Mouse (Mus musculus) CD4-positive, CD25-positive, alpha-beta regulatory T cell, adult 2 months (primary cell): ENCODE data around the gene Acadvl.

ENCODE experiments used
- DNase-seq: peaks from one replicate; pipeline ENCODE4 v3.0.0-alpha.2; 2012; ENCODE audit warnings: low read depth, low spot score

The Acadvl gene

GRCm38 (mm10) chr11:70005521-70005920 lies 9.7 kb downstream of the Acadvl start:
- DNase-seq: peak; percentile 72

- DNase-seq: no peak
Measured at GRCm38 (mm10) chr11:70002471-70002870, 12.7 kb downstream of the Acadvl start.

DNA sequence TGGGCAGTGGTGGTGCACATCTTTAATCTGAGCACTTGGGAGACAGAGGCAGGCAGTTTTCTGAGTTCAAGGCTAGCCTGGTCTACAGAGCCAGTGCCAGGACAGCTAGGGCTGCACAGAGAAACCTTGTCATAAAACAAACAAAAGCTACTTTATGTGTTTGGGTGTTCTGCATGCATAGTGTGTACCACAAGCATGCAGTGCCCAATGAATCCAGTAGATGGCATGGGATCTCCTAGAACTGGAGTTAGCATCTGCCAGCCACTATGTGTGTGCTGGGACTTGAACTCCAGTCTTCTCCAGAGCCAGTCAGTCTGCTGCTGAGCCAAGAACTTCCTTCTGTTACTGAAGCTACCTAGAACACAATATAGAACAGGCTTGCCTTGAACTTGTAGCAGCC lies 13.3 kb downstream of the Acadvl start:
- DNase-seq: peak; percentile 79

- DNase-seq: no peak
Measured at GRCm38 (mm10) chr11:70001159-70001558, 14.1 kb downstream of the Acadvl start.

DNA sequence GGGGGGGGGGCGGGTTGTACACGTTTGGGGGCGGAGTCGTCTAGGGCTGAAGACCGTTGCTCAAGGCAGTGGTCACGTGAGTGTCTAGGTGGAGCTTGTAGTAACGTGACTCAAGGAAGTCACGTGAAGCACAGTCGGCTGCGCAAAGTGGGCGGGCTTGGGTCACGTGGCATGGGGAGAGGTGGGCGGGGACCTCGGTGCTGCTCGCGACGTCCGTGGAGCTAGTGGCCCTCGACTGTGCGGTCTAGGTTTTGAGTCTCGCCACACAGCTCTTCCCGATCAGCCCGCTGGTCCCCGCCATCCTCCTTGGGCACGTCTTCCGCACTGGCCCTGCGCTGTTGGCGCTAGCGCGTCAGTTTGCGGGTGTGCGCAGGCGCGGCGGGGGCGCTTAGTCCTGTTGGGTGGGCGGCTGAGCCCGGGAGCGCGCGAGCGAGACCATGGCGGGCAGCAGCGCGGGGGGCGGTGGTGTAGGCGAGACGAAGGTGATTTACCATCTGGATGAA lies 14.8 kb downstream of the Acadvl start, which contains the start of gene Dvl2:
TSS of gene Dvl2 (plus strand) at position 200 of the 503 bp plus-strand sequence.
- peak; percentile 97 for DNase-seq

DNA sequence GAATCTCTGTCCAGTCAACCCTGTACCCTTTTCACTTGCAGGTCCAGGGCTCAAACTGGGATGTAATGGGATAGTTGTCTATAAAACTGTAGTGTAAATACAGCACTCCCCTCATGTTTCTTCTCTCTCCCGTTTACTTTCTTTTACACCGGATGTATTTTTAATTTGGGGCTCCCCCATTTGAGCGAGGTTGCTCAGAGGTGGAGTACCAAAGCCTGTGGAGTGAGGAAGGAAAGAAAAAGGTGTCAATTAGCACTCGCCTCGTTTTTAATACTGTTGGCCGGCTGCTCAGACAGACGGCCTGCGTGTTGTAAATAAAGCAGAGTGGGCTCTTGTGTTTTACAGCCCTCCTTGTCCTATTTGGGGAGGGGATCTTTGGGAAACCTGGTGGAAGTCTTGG lies 15.5 kb downstream of the Acadvl start:
- DNase-seq: peak; percentile 55

DNA sequence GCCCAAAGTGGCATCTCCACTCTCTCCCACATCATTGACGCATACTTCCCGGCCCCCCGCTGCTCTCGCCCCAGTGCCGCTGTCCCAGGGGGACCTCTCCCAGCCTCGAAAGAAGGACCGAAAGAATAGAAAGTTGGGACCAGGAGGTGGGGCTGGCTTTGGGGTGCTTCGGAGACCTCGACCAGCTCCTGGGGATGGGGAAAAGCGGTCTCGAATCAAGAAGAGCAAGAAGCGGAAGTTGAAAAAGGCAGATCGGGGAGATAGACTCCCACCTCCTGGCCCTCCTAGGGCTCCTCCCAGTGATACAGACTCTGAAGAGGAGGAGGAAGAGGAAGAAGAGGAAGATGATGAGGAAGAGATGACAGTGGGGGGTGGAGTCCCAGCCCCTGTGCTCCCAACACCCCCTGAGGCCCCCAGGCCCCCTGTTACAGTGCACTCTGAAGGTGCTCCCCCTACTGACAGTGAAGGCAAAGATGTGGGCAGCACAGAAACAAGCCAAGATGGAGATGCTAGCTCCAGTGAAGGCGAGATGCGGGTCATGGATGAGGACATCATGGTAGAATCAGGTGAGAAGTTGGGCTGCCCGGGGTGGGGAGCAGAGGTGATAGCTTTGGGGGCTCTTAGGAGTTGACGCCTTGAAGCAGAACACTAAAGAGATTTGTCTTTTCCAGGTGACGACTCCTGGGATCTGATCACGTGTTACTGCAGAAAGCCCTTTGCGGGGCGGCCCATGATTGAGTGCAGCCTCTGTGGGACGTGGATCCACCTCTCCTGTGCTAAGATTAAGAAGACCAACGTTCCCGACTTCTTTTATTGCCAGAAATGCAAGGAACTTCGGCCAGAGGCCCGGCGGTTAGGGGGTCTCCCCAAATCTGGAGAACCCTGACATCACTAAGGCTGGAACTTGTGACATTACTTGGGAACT lies 16.4 kb downstream of the Acadvl start:
- peak; percentile 42 for DNase-seq

GRCm38 (mm10) chr11:69997070-69997509 lies 18.1 kb downstream of the Acadvl start:
- peak; percentile 92 for DNase-seq

- peak; percentile 80 for DNase-seq
Measured at GRCm38 (mm10) chr11:69996161-69997061, 18.8 kb downstream of the Acadvl start.

- peak; percentile 98 for DNase-seq
Measured at GRCm38 (mm10) chr11:69995391-69995960, 19.7 kb downstream of the Acadvl start, which contains the start of gene Phf23. Gene Phf23 (plus strand): TSS chr11:69995777.

DNA sequence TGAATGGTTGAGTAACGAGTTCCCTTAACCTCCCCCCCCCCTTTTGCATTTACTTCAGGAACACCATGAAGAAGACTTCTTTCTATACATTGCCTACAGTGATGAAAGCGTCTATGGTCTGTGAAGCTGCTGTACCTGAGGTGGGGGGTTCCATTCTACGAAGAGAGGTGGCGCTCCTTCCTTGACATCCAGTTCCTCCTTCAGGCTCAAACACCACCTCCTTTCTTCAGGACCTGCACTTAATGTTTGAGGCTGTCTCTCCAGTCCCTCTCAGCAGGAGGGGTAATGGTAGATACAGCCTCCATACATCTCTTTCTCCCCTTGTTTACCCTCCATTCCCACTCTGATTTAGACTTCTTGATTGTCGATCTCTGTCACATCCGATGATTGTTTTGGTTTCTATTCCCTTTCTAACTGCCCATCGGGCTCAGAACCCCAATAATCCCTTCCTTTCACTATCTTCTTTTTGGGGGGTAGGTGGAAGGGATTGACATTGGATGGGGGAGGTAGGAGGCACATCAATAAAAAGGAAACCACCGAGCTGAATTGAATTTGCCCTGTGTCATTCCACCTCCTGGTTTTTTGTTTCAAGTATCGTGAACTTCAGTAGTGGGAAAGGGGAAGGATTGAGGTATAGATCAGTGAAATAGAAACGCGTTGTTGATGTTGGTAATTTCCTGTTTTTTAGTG lies 20.7 kb downstream of the Acadvl start:
- no peak for DNase-seq

DNA sequence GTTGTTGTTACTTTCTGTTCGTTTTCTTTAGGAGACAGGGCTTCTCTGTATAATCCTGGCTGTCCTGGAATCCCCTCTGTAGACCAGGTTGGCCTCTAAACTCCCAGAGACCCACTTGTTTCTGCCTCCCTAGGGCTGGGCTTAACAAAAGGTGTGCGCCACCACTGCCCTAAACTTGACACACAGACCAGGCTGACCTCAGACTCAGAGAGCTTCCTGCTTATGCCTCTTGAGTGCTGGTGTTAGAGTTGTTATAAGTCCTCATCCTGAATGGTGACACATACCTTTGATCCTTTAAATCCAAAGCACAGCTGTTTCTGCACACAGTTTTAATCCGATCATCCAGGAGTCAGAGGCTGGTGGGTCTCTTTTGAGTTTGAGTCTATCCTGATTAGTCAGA lies 22.3 kb downstream of the Acadvl start:
- no peak for DNase-seq

DNA sequence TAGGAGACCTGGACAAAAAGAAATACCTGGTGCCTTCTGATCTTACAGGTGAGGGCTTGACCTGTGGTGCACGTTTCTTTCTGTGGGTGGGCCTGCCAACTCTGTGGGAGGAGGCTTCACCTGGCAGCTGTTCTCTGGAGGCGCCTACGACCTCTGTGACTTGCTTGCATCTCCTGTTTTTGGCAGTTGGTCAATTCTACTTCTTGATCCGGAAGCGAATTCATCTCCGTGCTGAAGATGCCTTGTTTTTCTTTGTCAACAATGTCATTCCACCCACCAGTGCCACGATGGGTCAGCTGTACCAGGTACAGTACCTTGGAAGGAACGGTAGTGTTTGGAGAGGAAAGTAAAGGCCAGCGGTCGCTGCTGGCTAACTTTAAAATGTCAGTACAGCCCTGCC lies 22.8 kb downstream of the Acadvl start:
- DNase-seq: no peak

DNA sequence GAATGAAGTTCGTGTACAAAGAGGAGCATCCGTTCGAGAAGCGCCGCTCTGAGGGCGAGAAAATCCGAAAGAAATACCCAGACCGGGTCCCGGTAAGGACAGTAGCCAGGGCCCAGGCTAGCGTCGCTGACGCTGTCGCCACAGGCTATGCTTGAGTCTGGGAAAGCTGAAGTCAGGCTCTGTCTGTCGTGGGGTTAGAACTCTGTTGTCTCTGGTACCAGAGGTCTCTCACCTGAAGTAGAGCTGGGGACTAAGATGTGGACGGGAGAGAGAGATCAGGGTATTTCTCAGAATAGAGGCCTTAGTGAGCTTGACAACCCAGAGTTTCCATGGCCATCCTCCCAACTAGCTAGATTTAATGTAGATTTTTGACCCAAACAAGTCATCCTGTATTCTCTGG lies 23.5 kb downstream of the Acadvl start:
- no peak for DNase-seq

GRCm38 (mm10) chr11:69990850-69991691 lies 24.1 kb downstream of the Acadvl start, which contains the start of gene Gabarap:
Gene Gabarap (plus strand): TSS chr11:69991143.
- DNase-seq: peak; percentile 97

DNA sequence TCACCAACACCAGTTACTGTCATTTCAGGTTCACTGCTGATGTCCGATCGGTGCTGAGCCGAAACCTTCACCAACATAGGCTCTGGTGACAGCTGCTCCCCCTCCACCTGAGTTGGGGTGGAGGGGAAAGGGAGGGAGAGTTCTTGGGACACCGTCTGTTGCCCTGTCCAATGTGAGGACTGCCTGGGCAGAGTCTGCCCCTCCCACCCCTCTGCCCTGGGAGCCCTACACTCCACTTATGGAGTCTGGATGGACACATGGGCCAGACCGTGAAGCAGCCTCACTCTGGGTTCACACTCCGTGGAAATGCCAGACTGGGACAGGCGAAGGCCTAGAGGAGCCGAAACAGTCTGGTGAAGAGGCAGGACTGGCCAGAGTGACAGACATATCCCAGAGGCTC lies 25.3 kb downstream of the Acadvl start:
- no peak for DNase-seq

DNA sequence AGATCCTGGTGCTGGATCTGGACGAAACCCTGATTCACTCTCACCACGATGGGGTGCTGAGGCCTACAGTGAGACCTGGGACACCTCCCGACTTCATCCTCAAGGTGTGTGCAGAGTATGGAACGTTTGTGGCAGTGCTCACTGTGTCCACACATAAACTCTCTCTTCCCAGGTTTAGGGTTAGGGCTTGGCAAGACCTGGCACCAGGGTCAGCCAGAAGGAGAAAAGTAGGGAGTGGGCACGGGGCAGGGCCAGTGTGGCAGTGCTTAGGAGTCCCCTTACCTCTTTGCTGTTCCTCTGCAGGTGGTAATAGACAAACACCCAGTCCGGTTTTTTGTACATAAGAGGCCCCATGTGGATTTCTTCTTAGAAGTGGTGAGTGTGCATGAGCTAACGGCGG lies 30.8 kb downstream of the Acadvl start:
- no peak for DNase-seq

- DNase-seq: no peak
Measured at GRCm38 (mm10) chr11:69983377-69983776, 31.8 kb downstream of the Acadvl start.

DNA sequence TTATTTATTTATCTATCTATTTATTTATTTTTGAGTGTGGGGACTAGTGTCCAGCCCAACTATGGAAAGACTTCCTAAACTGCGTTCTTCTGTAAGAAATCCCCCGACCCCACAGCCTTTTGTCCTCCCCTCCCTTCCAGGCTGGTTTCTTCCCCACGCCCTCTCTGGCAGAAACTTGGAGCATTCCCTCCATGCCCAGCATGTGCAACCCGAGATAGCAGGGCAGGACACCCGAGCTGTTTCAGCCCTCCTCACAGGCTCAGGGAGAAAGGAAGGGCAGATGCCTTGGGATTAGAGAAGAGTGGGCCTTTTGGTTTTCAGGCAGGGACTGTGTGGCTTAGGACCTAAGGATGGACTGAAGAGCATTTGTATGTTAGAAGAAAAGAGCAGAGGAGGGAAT lies 32.3 kb downstream of the Acadvl start:
- DNase-seq: no peak

DNA sequence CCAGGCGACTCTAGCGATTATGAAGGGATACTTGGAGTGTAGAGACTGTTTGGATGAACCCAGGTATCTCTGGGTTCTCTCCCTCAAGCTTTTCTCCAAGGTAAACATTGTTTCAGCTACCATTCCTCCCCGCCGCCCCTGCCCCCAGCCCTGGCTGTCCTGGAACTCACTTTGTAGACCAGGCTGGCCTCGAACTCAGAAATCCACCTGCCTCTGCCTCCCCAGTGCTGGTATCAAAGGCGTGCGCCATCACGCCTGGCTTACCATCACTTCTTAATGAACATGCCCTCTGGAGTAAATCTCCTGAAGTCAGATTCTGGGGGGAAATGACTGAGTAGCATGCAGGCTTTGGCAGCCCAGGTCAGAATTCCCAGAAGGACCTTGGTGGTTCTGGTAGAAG lies 33.0 kb downstream of the Acadvl start, which contains the start of gene Elp5:
TSS of gene Elp5 (minus strand) at position 293 of the 400 bp plus-strand sequence.
- no peak for DNase-seq
